Mouse (Mus musculus) spleen, adult 18-20 months (tissue): ENCODE measurements at regions not wholly inside any gene's neighbourhood (a gene's known extent, or its start where the extent isn't known, plus 50 kb on each side); places are given as distances from the start of the nearest gene placed in this dataset.
"Not testable (repeated sequence)": the region's sequence is repeated elsewhere in the genome, so short reads cannot be mapped to it uniquely, and the experiment has no call there.

Experiments used
- DNase-seq, 2 experiments: peaks; one replicate each; pipeline ENCODE4 v3.0.0; 2022; ENCODE audit warnings: mixed read lengths in 2 of 2

GRCm38 (mm10) chr16:29746245-29746644 lies 167.1 kb downstream of the Opa1 start:
- DNase-seq = no peak

GRCm38 (mm10) chr16:29749167-29749566 lies 170.0 kb downstream of the Opa1 start:
- DNase-seq = no peak

GRCm38 (mm10) chr16:29754579-29755199 lies 175.6 kb downstream of the Opa1 start:
- DNase-seq = no peak

- DNase-seq = no peak
Observed at GRCm38 (mm10) chr16:29758246-29758645, 179.1 kb downstream of the Opa1 start.

- no peak for DNase-seq
Observed at GRCm38 (mm10) chr16:29759416-29759815, 180.3 kb downstream of the Opa1 start.

- no peak for DNase-seq
Observed at GRCm38 (mm10) chr16:29760627-29761026, 181.5 kb downstream of the Opa1 start.

- no peak for DNase-seq
Observed at GRCm38 (mm10) chr16:29761779-29762277, 182.7 kb downstream of the Opa1 start.

- DNase-seq = no peak
Observed at GRCm38 (mm10) chr16:29764376-29764775, 185.2 kb downstream of the Opa1 start.

- DNase-seq = not testable (repeated sequence)
Observed at GRCm38 (mm10) chr16:29765801-29766200, 186.7 kb downstream of the Opa1 start.

GRCm38 (mm10) chr16:29771320-29771719 lies 192.2 kb downstream of the Opa1 start:
- no peak for DNase-seq

- no peak for DNase-seq
Observed at GRCm38 (mm10) chr16:29771728-29772608, 192.8 kb downstream of the Opa1 start.

GRCm38 (mm10) chr16:29772609-29772988 lies 193.5 kb downstream of the Opa1 start:
- DNase-seq = no peak

GRCm38 (mm10) chr16:29773056-29773455 lies 193.9 kb downstream of the Opa1 start:
- no peak for DNase-seq

GRCm38 (mm10) chr16:29774949-29775348 lies 195.8 kb downstream of the Opa1 start:
- DNase-seq = no peak

GRCm38 (mm10) chr16:29775879-29776278 lies 196.7 kb downstream of the Opa1 start:
- no peak for DNase-seq

- DNase-seq = no peak
Observed at GRCm38 (mm10) chr16:29782441-29782840, 203.3 kb downstream of the Opa1 start.

- no peak for DNase-seq
Observed at GRCm38 (mm10) chr16:29785114-29785513, 206.0 kb downstream of the Opa1 start.

GRCm38 (mm10) chr16:29786540-29786939 lies 207.4 kb downstream of the Opa1 start:
- no peak for DNase-seq

- no peak for DNase-seq
Observed at GRCm38 (mm10) chr16:29787633-29788511, 208.7 kb downstream of the Opa1 start.

GRCm38 (mm10) chr16:29790064-29790463 lies 210.9 kb downstream of the Opa1 start:
- DNase-seq = no peak

GRCm38 (mm10) chr16:29799250-29799649 lies 220.1 kb downstream of the Opa1 start:
- DNase-seq = no peak

GRCm38 (mm10) chr16:29799893-29800292 lies 220.8 kb downstream of the Opa1 start:
- no peak for DNase-seq

GRCm38 (mm10) chr16:29800457-29800856 lies 221.3 kb downstream of the Opa1 start:
- peak in 1 of 2 experiments; percentile 28 for DNase-seq
